Mouse (Mus musculus): Measurements from ENCODE around the gene Rab42. TPM values are rescaled to one million over a fixed set of nuclear protein-coding genes. Genes with fewer than 3 reads are reported as not detected.

Rab42 gene
- polyA plus RNA-seq (2014; fragmentation: Illumina TruSeq; extraction: RNeasy Lipid Tissue Mini Kit (QIAGEN cat#74804); ENCODE audit: low read depth, low replicate concordance): not detected

DNA sequence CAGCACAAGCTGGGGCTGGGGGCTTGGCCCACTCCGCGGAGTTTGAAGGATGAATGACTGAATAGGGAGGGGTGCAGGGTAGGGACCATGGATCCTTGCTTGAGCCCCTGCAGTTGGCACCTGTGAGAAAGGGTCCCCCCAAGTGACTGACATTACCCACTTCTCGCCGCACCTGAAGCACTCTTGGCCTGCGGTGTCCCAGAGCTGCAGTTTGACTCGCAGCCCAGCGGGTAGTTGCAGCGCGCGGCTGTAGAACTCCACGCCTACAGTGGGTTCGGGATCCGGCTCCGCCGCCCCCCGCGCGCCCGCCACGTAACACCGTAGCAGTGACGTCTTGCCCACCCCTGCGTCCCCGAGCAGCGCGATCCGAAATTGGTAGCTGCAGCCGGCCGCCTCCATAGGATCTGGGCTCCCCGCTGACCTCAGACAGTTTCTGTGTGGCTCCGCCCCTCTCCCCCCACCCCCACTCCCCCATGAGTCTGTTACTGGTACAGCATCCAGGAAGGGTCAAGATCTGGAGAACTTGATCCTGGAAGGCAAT lies at the start of gene Rab42:
TSS of gene Rab42 (minus strand) at position 447 of the 541 bp plus-strand sequence.

GRCm38 (mm10) chr4:132329115-132329834 lies 26.1 kb upstream of the Rab42 start, which contains the start of gene Trnau1ap:
Gene Trnau1ap, minus strand, starts transcription at chr4:132329538.

DNA sequence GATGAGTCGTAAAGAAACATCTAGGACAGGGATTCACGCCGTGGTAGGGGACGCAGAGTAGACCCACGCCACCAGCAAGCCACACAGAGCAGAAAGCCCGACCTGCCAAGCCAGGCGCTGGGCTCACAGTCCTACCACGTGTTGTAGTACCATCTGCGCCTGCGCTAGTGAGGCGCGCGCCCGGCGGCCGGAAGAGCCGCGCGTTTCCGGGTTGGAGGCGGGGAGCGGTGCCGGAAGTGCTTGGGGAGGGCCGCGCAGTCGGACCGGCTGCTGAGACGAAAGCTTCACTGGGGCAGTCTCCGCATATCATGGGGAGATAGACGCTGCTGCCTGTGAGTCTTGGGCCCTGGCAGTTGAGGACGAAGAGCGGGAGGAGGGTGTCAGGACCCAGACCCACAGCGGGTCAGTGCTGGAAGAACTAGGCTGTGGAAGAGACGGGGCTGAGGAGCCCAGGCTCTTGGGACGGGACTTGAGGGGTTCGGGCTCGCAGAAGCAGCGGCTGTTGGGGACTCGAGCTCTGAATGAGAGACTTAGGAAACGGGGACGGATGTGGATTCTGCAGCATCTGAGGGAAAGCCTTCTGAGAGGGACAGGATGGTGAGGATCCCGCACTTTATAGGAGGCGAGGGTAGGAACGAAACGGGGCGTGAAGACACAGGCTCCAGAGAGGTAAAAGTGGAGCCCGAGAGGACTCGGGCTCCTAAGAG lies 28.9 kb downstream of the Rab42 start, which contains the start of gene Taf12:
TSS of gene Taf12 (plus strand) at position 220 of the 707 bp plus-strand sequence.

GRCm38 (mm10) chr4:132261514-132262357 lies 41.4 kb downstream of the Rab42 start, which contains the start of gene Gmeb1:
Gene Gmeb1, minus strand, starts transcription at chr4:132261602.

Other genes with a start within 250 kb of the Rab42 start
- not detected for gene Gm10300, start 228.7 kb downstream of the Rab42 start, polyA plus RNA-seq (2014; fragmentation: Illumina TruSeq; extraction: RNeasy Lipid Tissue Mini Kit (QIAGEN cat#74804); ENCODE audit: low read depth, low replicate concordance)
- gene Epb41, start 228.1 kb downstream of the Rab42 start, polyA plus RNA-seq (2014; fragmentation: Illumina TruSeq; extraction: RNeasy Lipid Tissue Mini Kit (QIAGEN cat#74804); ENCODE audit: low read depth, low replicate concordance): 8.8 TPM
- 0.04 TPM for gene Oprd1, start 158.9 kb downstream of the Rab42 start, polyA plus RNA-seq (2014; fragmentation: Illumina TruSeq; extraction: RNeasy Lipid Tissue Mini Kit (QIAGEN cat#74804); ENCODE audit: low read depth, low replicate concordance)
- gene Ythdf2, start 91.1 kb downstream of the Rab42 start, polyA plus RNA-seq (2014; fragmentation: Illumina TruSeq; extraction: RNeasy Lipid Tissue Mini Kit (QIAGEN cat#74804); ENCODE audit: low read depth, low replicate concordance): 31.5 TPM
- gene Gmeb1, start 41.8 kb downstream of the Rab42 start, polyA plus RNA-seq (2014; fragmentation: Illumina TruSeq; extraction: RNeasy Lipid Tissue Mini Kit (QIAGEN cat#74804); ENCODE audit: low read depth, low replicate concordance): 4.5 TPM
- gene Taf12, start 29.0 kb downstream of the Rab42 start, polyA plus RNA-seq (2014; fragmentation: Illumina TruSeq; extraction: RNeasy Lipid Tissue Mini Kit (QIAGEN cat#74804); ENCODE audit: low read depth, low replicate concordance): 40.5 TPM
- 3.5 TPM for gene Trnau1ap, start 26.2 kb upstream of the Rab42 start, polyA plus RNA-seq (2014; fragmentation: Illumina TruSeq; extraction: RNeasy Lipid Tissue Mini Kit (QIAGEN cat#74804); ENCODE audit: low read depth, low replicate concordance)
- gene Rcc1, start 50.2 kb upstream of the Rab42 start, polyA plus RNA-seq (2014; fragmentation: Illumina TruSeq; extraction: RNeasy Lipid Tissue Mini Kit (QIAGEN cat#74804); ENCODE audit: low read depth, low replicate concordance): 102 TPM
- gene Phactr4, start 119.1 kb upstream of the Rab42 start, polyA plus RNA-seq (2014; fragmentation: Illumina TruSeq; extraction: RNeasy Lipid Tissue Mini Kit (QIAGEN cat#74804); ENCODE audit: low read depth, low replicate concordance): 12.0 TPM
- 1.7 TPM for gene Med18, start 160.5 kb upstream of the Rab42 start, polyA plus RNA-seq (2014; fragmentation: Illumina TruSeq; extraction: RNeasy Lipid Tissue Mini Kit (QIAGEN cat#74804); ENCODE audit: low read depth, low replicate concordance)
- 2.8 TPM for gene Sesn2, start 207.1 kb upstream of the Rab42 start, polyA plus RNA-seq (2014; fragmentation: Illumina TruSeq; extraction: RNeasy Lipid Tissue Mini Kit (QIAGEN cat#74804); ENCODE audit: low read depth, low replicate concordance)
- 403 TPM for gene Atpif1, start 230.3 kb upstream of the Rab42 start, polyA plus RNA-seq (2014; fragmentation: Illumina TruSeq; extraction: RNeasy Lipid Tissue Mini Kit (QIAGEN cat#74804); ENCODE audit: low read depth, low replicate concordance)
- gene Dnajc8, start 232.2 kb upstream of the Rab42 start, polyA plus RNA-seq (2014; fragmentation: Illumina TruSeq; extraction: RNeasy Lipid Tissue Mini Kit (QIAGEN cat#74804); ENCODE audit: low read depth, low replicate concordance): 171 TPM